In genomic region chr13:44285881-44286280, GRCm38 (mm10) we compare ENCODE assay signal across 26 mouse cellular contexts.
"Had no signal": no experiment of that assay in that cellular context is flagged by ENCODE, and none has a peak within 500 bp of the region (broad histone marks: within the 10 kb centered on the region; RNA-seq: fewer than 3 reads in every experiment).

No protein-coding gene starts in this region.

- H3K9ac ChIP-seq: embryonic facial prominence, embryonic 13.5 days; embryonic facial prominence, embryonic 15.5 days; forebrain, embryonic 12.5 days; forebrain, embryonic 13.5 days; forebrain, embryonic 15.5 days; forebrain, postnatal 0 days had no signal

- H3K36me3 ChIP-seq: embryonic facial prominence, embryonic 13.5 days; embryonic facial prominence, embryonic 15.5 days; forebrain, embryonic 10.5 days; forebrain, embryonic 12.5 days; forebrain, embryonic 15.5 days had no signal

- H3K4me2 ChIP-seq: embryonic facial prominence, embryonic 13.5 days; embryonic facial prominence, embryonic 15.5 days; forebrain, embryonic 12.5 days; forebrain, embryonic 13.5 days; forebrain, embryonic 15.5 days had no signal

- H3K27me3 ChIP-seq: embryonic facial prominence, embryonic 15.5 days; forebrain, embryonic 12.5 days; forebrain, embryonic 13.5 days; forebrain, embryonic 15.5 days had no signal

- H3K4me3 ChIP-seq: embryonic facial prominence, embryonic 13.5 days; embryonic facial prominence, embryonic 15.5 days; erythroblast, embryonic 14.5 days; forebrain, embryonic 10.5 days; forebrain, embryonic 12.5 days; forebrain, embryonic 13.5 days; forebrain, embryonic 15.5 days; gastrocnemius, adult 2 months; heart, adult 2 months had no signal

- ATAC-seq: forebrain, embryonic 13.5 days; forebrain, embryonic 14.5 days; forebrain, embryonic 15.5 days; forebrain, embryonic 16.5 days; forebrain, postnatal 0 days had no signal

- H3K4me1 ChIP-seq: forebrain, embryonic 10.5 days; forebrain, embryonic 12.5 days had no signal

- H3K27ac ChIP-seq: embryonic facial prominence, embryonic 13.5 days; embryonic facial prominence, embryonic 15.5 days; forebrain, embryonic 10.5 days; forebrain, embryonic 12.5 days; forebrain, embryonic 13.5 days; forebrain, embryonic 15.5 days; gastrocnemius, adult 2 months; heart, adult 2 months had no signal

- H3K9me3 ChIP-seq: embryonic facial prominence, embryonic 15.5 days; forebrain, embryonic 15.5 days had no signal

- DNase-seq: cerebellum, adult 2 months; cerebellum, adult 8-10 months; cerebellum, adult 9-10 months; cerebellum, adult 9-11 months; cerebellum, postnatal 10 days; cerebellum, postnatal 14 days; cerebellum, postnatal 25 days; cerebellum, postnatal 36 days; embryo, embryonic 11 days; forebrain, postnatal 0 days; gastrocnemius, adult 2 months; gastrocnemius, postnatal 10 days; gastrocnemius, postnatal 14 days; gastrocnemius, postnatal 25 days; gastrocnemius, postnatal 36 days; heart, adult 18-20 months; heart, adult 2 months had no signal
